Mouse (Mus musculus) neutrophil, adult 65 days (primary cell): Measurements from ENCODE around the gene Olfml2b. TPM values are rescaled to one million over a fixed set of nuclear protein-coding genes. Genes with fewer than 3 reads are reported as not detected.

Experiments used
- total RNA-seq: library from RNA; stranded (reverse); gene quantifications from 2 replicates; pipeline ENCODE4 v1.2.4, GENCODE M21; 2023

The Olfml2b gene
- 37.6 and 39.9 TPM in 2 replicates for total RNA-seq

DNA sequence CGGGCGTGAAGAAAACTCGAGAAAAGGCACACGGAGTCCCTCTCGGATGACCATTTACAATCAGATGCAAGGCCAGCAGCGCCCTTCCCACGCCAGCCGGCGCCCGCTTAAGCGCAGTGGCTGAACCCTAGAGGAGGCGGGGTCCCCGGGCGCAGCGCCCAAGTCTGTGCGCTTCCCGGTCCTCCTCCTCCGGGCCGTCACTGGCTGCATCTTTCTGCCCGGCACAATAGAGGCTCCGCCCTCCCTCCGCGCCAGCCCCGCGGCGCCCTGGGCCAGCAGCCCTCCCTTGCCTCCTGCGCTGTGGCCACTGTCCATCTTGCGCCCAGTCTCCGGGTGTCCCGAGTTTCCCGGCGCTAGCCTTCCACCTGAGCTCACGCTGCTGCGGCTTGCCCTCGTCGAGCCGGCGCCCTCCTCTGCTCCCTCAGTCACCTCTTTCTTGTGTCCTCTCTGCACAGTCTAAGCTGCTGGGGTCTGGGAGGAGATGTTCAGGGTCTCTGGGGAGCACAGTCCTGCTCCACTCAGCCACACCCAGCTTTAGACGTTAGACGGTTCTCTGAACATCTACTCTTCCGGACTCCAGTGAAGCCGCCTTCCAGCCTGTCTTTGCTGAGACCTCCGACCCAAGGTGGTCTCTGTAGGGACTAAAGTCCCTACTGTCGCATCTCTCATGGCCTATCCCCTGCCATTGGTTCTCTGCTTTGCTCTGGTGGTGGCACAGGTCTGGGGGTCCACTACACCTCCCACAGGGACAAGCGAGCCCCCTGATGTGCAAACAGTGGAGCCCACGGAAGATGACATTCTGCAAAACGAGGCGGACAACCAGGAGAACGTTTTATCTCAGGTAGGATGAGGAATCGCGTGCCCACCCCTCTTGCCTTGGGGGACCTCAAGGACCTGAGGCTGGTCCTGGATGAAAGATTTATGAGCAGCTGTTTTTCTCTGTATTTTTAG is at the start of gene Olfml2b:
Gene Olfml2b (plus strand): TSS at position 278 of the 951 bp plus-strand sequence.

Other genes starting within 250 kb of the Olfml2b start
- 37.7 and 54.8 TPM in 2 replicates for gene Nos1ap, start 54.7 kb upstream of the Olfml2b start, total RNA-seq
- 21.0 and 23.9 TPM in 2 replicates for gene Atf6, start 223.2 kb downstream of the Olfml2b start, total RNA-seq
- 0.82 and 1.4 TPM in 2 replicates for gene Gm26620, start 240.5 kb downstream of the Olfml2b start, total RNA-seq
- 2.7 and 3.2 TPM in 2 replicates for gene Dusp12, start 241.0 kb downstream of the Olfml2b start, total RNA-seq